Mouse (Mus musculus): Measurements from ENCODE around the gene Cacng3. TPM values are rescaled to one million over a fixed set of nuclear protein-coding genes. Genes with fewer than 3 reads are reported as not detected.

Gene Cacng3
- polyA plus RNA-seq, 2 experiments from 2014 or later: not detected

- ATAC-seq: no peak
These were observed 53.1 kb downstream of the Cacng3 start for GRCm38 (mm10) chr7:122723358-122723876.

DNA sequence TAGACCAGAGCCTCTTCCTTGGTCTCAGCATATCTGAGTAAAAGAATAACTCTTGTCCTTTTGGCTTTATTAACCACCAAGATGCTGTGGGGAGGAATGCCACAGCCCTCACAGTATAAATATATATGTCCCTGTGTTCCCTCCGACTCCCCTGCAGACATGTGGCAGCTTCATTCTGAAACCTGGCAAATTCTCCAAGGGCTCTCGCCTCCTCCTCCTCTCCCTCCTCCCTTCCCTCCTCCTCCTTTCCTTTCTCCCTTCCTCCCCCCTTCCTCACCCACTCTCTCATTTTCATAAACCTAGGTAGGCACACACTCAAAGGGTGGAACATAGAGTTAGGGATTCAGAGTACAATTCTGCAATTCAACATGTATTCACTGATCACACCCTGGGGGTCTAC lies 56.1 kb downstream of the Cacng3 start:
- ATAC-seq: no peak

DNA sequence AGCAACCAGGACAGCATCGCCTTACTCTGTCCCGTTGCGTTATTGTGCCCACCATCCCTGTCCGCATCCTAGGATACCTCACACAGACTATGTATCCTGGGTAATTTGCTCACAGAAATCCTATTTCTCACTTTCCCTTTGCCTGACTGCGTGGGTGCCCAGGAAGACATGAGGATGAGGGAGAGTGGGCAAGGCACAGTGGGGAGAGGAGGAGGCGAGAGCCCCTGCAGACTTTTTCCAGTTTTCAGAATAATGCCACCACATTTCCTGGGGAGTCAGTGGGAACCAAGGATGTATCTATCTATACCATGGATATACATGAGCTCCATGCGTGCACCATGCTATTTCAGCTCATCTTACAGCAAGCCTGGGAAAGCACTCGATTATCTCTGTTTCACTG lies 57.9 kb downstream of the Cacng3 start:
- ATAC-seq: no peak

DNA sequence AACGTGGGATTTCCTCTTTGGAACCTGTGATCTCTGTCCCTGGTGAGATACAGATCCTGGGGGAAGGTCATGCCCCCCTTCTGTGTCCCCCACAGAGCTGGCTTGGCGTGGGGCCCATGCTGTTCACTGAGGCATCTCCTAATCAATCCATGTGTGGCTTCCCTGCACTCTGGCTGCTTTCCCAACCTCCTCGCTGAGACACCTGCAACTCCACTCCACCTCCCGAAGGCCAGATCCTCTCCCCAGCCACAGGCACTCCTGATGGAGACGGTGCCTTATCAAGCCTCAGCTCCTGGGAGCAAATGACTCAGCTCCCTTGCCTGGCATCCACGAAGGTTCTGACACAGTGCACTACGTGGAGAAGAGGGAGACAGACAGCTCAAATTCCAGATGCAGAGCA lies 58.6 kb downstream of the Cacng3 start:
- no peak for ATAC-seq

GRCm38 (mm10) chr7:122735323-122735722 lies 65.0 kb downstream of the Cacng3 start:
- ATAC-seq: no peak

DNA sequence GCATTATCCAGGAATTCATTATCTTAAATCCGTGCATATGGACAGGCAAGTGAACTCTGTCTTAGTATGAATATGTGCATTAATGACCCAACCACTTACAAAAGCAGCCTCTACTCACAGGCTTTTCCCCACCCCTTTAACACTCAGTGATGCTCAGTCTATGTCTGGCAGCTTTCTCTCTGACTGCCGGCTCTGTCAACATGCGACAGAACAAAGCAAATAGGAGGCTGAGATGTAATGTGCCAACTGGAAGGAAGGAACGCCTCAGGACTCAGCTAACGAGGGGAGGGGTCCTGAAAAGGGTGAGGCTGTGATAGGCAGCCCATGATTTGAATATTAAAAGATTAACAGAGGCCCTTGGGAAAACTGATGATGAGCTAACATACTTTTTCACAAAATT lies 68.2 kb downstream of the Cacng3 start:
- no peak for ATAC-seq

DNA sequence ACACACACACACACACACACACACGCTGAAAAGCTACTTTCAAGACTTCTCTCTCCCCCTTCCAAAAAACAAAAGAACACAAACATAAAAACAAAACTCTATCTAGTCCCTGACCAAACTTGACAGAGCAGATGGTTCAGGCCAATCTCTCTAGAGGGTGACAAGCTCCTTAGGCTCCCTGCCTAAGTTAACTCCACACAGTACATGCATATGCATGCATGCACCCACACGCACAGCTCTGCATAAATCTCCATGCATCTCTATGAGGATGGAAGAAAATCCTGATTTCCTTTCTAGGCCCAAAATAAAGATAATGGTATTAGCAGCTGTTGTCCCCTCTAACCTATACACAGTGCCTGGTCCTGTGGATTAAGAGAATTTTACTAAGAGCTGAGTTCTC lies 70.4 kb downstream of the Cacng3 start:
- ATAC-seq: no peak

DNA sequence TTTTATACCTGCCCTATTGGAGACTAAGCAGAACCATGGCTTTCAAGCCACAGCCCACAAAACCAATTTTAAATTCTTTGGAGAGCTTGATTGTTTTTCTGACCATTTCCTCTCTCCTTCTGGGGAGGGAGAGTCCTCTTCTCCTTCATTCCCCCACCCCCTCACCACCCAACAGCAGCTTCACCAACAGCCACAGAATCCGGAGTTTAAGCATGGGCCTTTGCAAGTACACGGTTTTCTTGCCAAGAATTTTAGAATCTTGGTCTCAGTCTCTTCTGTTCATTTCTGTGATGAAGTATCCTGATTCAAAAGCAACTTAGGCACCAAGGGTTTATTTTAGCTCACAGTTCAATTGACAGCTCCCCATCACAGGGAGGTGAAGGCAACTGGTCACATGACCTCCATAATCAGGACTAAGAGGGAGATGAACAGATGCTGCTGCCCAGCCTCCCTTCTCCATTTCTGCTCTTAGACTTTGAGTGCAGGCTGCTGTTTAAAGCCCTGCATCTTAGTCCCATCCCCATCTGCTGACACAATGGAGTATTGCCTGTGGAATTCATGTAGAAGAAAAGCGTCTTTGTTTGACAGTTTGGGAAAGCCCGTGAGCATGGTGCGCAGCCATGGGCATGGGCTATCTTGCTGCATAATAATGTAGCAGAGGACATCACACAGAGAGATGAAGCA lies 85.8 kb downstream of the Cacng3 start:
- no peak for ATAC-seq

- no peak for ATAC-seq
These were observed 88.4 kb downstream of the Cacng3 start for GRCm38 (mm10) chr7:122758645-122759044.

DNA sequence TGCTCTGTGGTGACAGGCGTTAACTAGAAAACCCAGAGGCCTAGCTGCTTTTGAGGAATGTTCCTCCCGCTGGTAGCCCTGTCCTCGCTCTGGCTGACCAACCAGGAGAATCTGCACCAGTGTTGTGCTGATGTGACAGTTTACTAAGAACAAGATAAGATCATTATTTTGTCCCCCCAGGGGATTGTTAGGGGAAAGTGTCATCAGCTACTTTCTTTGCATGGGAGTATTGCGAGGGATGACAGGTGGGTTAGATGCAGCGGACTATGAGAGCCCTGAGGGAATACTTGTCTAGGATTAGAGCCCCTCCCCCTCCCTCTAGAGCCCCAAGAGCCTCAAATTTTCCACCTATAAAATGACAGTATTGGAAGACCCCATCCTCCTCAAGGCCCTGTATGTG lies 94.2 kb downstream of the Cacng3 start:
- ATAC-seq: no peak

DNA sequence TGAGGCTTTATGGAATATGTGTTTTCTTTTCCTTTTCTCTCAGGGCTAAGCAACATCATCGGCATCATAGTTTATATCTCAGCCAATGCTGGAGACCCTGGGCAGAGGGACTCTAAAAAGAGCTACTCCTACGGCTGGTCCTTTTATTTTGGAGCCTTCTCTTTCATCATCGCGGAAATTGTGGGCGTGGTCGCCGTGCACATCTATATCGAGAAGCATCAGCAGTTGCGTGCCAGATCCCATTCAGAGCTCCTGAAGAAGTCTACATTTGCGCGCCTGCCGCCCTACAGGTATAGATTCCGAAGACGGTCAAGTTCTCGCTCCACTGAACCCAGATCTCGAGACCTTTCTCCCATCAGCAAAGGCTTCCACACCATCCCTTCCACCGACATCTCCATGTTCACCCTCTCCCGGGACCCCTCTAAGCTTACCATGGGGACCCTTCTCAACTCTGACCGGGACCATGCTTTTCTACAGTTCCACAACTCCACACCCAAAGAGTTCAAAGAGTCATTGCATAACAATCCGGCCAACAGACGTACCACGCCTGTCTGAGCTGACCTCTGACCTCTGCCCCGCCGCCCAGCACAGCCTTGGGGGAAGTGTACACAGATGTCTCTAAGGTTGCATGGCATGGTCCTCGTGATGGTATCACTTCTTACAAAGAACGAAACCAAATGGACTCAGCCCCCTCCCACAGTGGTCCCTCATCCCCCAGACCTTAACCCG lies 98.2 kb downstream of the Cacng3 start:
- ATAC-seq: no peak

GRCm38 (mm10) chr7:122779601-122780000 lies 109.3 kb downstream of the Cacng3 start:
- no peak for ATAC-seq

DNA sequence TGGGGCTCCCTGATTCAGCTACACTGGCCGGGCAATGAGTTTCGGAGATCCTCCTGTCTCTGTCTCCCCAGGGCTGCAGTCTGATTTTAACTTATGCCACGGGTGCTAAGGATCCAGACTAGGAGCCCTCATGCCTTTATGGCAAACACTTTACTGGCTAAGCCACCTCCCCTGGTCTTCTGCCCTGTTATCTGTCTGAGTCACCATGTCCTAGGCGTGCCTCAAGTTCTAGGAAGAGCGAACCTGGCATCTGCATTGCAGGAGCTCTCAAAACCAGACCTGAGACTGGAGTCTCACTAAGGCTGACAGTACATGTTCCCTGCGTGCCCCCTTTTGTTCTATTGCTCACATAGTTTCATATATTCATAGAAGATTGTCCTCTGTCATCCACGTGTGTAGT lies 119.6 kb downstream of the Cacng3 start:
- ATAC-seq: no peak

DNA sequence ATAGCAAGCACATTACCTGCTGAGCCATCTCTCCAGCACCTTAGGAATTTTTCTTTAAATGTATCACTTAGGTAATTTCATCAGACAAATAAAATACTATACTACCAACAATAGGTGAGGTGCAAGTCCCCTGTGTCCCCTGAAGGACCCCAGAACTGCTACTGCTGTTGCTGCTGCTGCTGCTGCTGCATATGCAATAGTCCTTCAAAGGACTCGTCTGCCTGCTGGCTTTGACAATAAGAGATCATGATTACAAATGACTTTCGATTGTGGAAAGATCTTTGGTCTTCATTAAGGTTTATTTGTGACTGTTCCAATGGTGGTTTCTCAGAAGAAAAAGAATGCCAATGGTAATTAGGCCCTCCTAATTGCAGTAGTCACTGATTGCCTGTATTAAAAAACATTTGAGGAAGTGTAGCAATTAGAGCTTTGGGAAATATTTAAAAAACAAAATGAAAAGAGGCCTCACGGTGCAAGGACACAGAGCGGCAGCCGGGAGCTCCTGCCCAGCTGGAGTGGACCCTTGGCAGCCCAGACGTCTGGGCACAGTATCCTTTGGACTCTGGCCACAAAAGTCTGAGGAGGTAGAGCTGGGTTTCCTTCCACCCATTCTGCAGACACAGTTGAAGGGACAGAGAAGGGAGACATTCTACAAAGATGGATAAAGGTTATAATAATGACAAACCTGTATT lies 123.5 kb downstream of the Cacng3 start:
- no peak for ATAC-seq

GRCm38 (mm10) chr7:122795140-122795539 lies 124.8 kb downstream of the Cacng3 start:
- no peak for ATAC-seq

DNA sequence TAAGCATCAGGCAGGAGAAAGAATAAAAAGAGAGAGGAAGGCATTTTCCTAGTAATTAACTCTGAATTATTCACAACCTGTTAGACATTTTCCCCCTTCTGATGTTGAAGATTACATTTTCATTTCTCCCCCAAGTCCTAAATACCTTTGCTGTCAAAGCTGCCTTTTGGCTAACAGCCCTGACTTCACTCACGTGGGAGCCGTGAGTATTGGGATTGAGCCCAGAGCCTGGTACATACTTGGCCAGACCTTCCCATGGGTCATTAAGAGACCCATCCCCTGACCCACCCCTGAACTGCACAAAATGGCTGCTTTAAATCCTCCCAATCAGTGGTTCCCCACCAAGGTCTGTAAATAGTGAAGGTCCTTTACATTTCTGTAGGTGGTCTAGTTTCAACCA lies 130.5 kb downstream of the Cacng3 start:
- no peak for ATAC-seq

DNA sequence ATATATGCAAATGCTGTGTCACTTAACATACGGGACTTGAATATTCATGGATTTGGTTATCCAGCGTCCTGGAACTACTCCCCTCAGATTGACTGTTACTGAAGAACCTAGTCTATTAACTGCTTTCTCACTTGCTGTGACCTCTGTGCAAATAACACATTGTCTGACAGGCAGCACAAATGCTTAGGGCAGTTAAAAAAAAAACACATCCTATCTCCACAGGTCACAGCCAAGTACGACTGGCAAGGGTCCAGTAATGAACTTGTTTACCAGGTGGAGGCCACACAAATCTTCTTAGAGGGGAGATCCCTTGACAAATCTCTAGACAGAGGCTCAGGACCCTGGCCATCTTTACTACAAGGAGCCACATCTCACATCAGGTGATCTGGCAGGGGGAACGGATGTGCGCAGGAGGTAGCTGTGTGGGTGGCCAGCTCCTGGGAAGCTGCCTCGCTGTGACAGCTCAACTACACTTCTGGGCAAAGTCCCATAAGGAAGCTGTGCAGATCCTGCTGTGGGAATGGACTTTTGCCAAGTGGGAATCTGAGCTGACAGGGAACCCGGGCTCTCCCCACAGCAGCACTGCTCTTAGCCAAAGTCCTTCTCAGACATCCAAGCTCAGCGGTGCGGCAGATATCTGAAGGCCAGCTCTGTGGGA lies 133.7 kb downstream of the Cacng3 start:
- no peak for ATAC-seq

DNA sequence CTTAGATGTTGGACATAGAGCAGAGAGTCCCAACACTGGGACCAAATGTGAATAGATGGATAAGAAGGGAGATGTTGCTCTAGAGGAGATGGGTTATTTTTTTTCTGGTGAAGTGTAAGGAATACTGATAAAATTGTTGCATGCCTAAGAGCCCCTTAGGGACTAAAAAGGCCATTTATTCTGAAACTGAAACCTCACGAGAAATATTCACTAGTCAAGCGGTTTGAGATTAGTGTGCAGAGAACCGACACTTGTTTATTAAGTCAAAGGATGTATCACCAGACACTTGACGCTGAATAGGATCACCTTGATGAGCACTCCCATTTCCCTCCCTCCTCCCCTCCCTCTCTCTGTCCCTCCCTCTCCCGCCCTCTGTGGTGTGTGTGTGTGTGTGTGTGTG lies 136.2 kb downstream of the Cacng3 start:
- no peak for ATAC-seq

DNA sequence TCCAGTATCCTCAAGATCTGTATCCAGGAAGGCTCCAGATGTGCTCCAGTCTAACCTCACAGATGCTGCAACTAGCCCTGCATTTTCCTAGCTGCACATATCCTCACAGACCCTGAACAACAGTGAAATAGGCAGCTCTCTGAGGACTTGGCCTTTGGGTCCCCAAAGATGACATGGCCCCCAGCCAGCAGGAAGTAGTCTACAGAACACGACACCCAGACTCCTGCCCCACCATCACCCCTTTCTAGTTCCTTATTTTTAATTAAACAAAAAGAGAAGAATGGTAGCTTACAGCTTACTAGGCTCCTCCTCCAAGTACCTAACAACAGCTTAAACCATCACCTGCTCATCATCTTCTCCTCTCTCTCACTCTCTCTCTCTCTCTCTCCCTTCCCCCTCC lies 143.4 kb downstream of the Cacng3 start:
- no peak for ATAC-seq

DNA sequence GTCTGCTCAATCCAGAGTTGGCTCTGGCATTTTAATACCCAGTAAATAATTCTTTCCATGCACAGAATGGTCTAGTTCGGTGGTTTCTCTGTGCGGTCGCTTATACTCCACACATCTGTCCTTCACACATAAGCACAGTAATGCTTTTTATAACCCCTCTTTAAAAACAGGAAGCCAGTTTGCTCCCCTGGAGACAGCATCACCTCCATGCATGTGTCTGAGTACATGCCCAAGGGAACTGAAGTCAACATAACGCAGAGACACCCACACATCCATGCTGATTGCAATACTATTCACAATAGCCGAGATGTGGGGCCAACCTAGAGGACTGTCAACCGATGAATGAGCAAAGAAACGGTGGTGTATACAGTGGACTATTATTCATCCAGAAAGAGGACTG lies 147.3 kb downstream of the Cacng3 start:
- no peak for ATAC-seq
